Mouse (Mus musculus) midbrain, embryonic 12.5 days (tissue): ENCODE measurements around the gene Atf1. TPM values are rescaled to one million over a fixed set of nuclear protein-coding genes. Genes with fewer than 3 reads are reported as not detected.
"Not testable (repeated sequence)": the region's sequence is repeated elsewhere in the genome, so short reads cannot be mapped to it uniquely, and the experiment has no call there.

Experiments used
- ATAC-seq: fragments of 200-750 bp; cut with Nextera tagmentation; 2 replicates; pipeline ENCODE4 v1.8.0; 2017; ENCODE audit warnings: low read depth, moderate TSS enrichment, moderate library complexity; ENCODE audit not compliant: low FRiP score
- H3K27ac ChIP-seq: fragments of 300-500 bp; sonication (generic); replicated peaks from 2 replicates; pipeline ENCODE4 v1.5.1; 2016; ENCODE audit warnings: mild to moderate bottlenecking
- H3K27me3 ChIP-seq: fragments of 300-500 bp; sonication (generic); 2 replicates; pipeline ENCODE4 v1.6.1; 2016; ENCODE audit warnings: mild to moderate bottlenecking
- H3K36me3 ChIP-seq: fragments of 300-500 bp; sonication (generic); 2 replicates; pipeline ENCODE4 v1.6.1; 2016
- H3K4me1 ChIP-seq: fragments of 300-500 bp; sonication (generic); 2 replicates; pipeline ENCODE4 v1.6.1; 2016
- H3K4me2 ChIP-seq: fragments of 300-500 bp; sonication (generic); replicated peaks from 2 replicates; pipeline ENCODE4 v1.6.1; 2016; ENCODE audit warnings: mild to moderate bottlenecking, moderate library complexity
- H3K4me3 ChIP-seq: fragments of 300-500 bp; sonication (generic); 2 replicates; pipeline ENCODE4 v1.5.1; 2016; ENCODE audit warnings: mild to moderate bottlenecking
- H3K9ac ChIP-seq: fragments of 300-500 bp; sonication (generic); replicated peaks from 2 replicates; pipeline ENCODE4 v1.6.1; 2016; ENCODE audit warnings: mild to moderate bottlenecking, moderate library complexity
- H3K9me3 ChIP-seq: fragments of 300-500 bp; sonication (generic); 2 replicates; pipeline ENCODE4 v1.6.1; 2016; ENCODE audit warnings: mild to moderate bottlenecking
- whole genome bisulfite sequencing: fragments of 180-500 bp; shearing (Covaris S2); methylation state at CpG from one replicate; pipeline ENCODE4 v1.1.7; 2016; 5-methylcytosine and 5-hydroxymethylcytosine counted together
- polyA plus RNA-seq: library from polyadenylated mRNA; unstranded; fragments of >200 nt; fragmentation: Nextera tagmentation; extraction: Ambion mirVana; gene quantifications from 2 replicates; pipeline ENCODE4 v1.2.1, GENCODE M21; 2016

Gene Atf1
- polyA plus RNA-seq, 1 experiment from 2014 or later, result 32.6 TPM

DNA sequence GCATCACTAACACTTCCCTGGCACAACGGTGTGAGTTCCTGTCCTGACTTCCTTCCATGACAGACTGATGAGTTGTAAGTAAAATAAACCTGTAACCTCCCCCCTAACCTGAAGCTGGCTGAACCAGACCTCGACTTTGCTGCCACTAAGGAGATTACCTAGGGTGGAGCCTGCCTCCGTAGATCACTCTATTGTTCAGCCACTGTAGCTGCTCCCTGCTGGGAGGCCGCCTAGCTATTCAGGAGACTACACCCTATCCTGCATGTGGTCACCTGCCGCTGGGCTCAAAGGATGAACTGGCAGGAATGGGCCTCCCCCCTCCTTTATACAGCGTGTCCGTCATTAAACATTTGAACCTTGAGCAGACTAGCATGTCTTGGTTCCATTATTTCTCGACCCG, 42.2 kb downstream of the Atf1 start:
- Histone ChIP-seq H3K27ac (no peak overlapping the region), H3K4me1 (no peaks in the 10 kb centered on the region), H3K27me3 (peaks cover 3% of the 10 kb centered on the region; the same call in 1 of the 2 replicates), H3K4me3 (no peak overlapping the region), H3K4me2 (no peak overlapping the region), H3K9me3 (no peaks in the 10 kb centered on the region), H3K9ac (no peak overlapping the region), H3K36me3 (no peaks in the 10 kb centered on the region)
- 8% methylated on average over 9 of the region's 9 CpGs for WGBS
- ATAC-seq, result no peak

DNA sequence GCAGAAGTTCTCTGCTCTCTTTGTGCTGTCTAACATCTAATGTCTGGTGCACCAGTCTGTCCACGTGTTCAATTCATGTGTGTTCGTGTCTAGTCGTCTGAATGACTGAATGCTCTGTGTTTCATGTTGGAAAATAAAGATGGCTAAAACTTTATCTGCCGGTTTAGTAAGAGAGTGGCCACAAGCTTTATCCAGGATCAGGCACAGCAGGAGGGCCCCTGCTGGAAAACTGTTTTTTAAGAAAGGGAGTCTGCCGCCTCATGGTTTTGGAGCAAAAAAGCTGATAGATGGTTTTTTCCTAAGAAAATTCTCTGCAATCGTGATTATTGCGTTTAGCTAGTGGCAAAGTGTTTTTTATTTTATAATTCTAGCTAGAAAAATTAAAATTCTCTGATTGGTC, 43.0 kb downstream of the Atf1 start:
- H3K9ac ChIP-seq, H3K27me3 ChIP-seq, H3K4me1 ChIP-seq, H3K4me2 ChIP-seq, ATAC-seq, H3K4me3 ChIP-seq, H3K27ac ChIP-seq, H3K36me3 ChIP-seq, H3K9me3 ChIP-seq: not testable (repeated sequence)
- WGBS, result 17% methylated on average over 7 of the region's 7 CpGs

DNA sequence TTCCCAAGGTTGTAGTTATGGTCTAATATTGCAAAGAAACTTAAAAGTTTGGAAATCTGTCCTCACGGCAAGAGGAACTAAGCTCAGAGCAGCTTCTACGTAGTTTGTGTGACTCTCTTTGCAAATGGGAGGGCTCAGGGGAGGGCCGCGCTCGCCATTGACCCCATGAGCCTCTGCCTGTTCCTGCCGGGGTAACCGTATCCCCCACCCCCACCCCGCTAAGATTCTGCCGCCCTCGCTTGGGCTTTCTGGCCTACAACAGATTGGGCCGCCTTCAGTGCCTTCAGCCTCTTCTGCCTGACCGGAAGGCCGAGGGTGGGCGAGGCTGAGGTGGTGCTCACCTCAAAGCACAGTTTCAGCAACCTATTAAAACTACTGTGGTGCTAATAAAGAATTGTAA, 43.8 kb downstream of the Atf1 start:
- H3K9me3 ChIP-seq, result no peaks in the 10 kb centered on the region
- no peak overlapping the region for H3K27ac ChIP-seq
- ATAC-seq, result no peak
- 60% methylated on average over 14 of the region's 14 CpGs for WGBS
- no peaks in the 10 kb centered on the region for H3K36me3 ChIP-seq
- H3K9ac ChIP-seq, result no peak overlapping the region
- H3K4me2 ChIP-seq, result no peak overlapping the region
- no peak overlapping the region for H3K4me3 ChIP-seq
- no peaks in the 10 kb centered on the region for H3K4me1 ChIP-seq
- peaks cover 3% of the 10 kb centered on the region; the same call in 1 of the 2 replicates for H3K27me3 ChIP-seq

DNA sequence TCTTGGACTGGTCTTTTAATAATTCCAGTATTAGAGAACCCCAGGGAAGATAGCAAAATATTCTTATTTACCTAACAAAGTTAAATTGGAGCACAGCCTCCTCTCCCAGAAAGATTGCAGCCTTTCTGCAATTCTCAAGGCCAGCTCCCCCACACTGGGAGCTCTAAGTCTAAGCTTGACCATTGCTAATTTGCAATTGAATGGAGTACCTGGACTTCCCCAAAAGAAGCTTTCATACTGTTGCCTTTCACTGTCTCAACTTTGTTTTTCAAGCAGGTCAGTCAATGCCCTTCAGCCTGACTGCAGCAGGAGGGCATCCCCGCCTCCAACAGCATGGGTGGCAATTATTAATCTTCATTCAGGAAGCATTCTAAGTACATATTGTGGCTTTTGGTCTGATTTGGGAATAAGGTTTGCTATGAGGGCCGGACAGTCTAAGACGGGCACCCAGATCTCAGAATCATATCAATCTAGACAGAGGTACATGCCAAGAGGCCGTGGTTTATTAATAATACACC, 46.2 kb downstream of the Atf1 start:
- H3K9me3 ChIP-seq, H3K4me3 ChIP-seq, H3K4me1 ChIP-seq, H3K27me3 ChIP-seq, H3K36me3 ChIP-seq, H3K4me2 ChIP-seq, H3K27ac ChIP-seq, H3K9ac ChIP-seq, ATAC-seq: not testable (repeated sequence)
- WGBS, result 85% methylated on average over 4 of the region's 4 CpGs

DNA sequence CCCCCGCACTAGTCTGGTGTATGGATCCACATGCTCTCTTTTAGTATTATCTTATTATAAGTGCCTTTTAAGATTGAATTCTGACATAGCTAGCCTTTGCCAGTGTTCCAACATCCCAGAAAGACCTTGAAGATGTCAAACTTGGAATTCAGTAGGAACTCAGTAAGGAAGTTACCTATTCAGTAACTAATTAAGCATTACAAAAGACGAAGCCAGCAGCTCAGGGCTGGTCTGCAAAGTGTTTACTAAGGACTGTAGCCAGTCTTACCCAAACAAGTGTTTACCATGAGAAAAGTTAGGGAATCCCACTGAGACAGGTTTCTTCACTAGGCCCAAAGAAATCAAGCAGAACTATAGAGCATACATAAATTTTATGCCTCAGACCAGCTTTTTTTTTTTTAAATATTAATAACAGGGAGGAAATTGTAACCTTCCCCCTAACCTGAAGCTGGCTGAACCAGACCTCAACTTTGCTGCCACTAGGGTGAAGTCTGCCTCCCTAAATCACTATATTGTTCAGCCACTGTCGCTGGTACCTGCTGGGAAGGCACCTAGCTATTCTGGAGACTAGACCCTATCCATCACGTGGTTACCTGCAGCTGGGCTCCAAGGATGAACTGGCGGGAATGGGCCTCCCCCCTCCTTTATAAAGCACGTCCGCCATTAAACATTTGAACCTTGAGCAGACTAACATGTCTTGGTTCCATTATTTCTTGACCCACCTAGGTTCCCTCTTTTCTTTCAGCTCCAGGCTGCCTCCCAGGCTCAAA, 47.4 kb downstream of the Atf1 start:
- ATAC-seq, result no peak
- Histone ChIP-seq H3K27me3 (peaks cover 3% of the 10 kb centered on the region; the same call in 1 of the 2 replicates), H3K4me1 (no peaks in the 10 kb centered on the region), H3K27ac (no peak overlapping the region), H3K4me3 (no peak overlapping the region), H3K4me2 (no peak overlapping the region), H3K36me3 (no peaks in the 10 kb centered on the region), H3K9ac (no peak overlapping the region), H3K9me3 (no peaks in the 10 kb centered on the region)
- WGBS, result 88% methylated on average over 7 of the region's 7 CpGs

GRCm38 (mm10) chr15:100276403-100276802, 48.8 kb downstream of the Atf1 start:
- ATAC-seq, result no peak
- Histone ChIP-seq H3K27ac (no peak overlapping the region), H3K4me3 (no peak overlapping the region), H3K36me3 (no peaks in the 10 kb centered on the region), H3K9me3 (no peaks in the 10 kb centered on the region), H3K4me1 (no peaks in the 10 kb centered on the region), H3K9ac (no peak overlapping the region), H3K27me3 (0 out of 2 replicates have a peak, but pooled peaks cover 1% of the 10 kb centered on the region), H3K4me2 (no peak overlapping the region)
- 95% methylated on average over 4 of the region's 4 CpGs for whole genome bisulfite sequencing

DNA sequence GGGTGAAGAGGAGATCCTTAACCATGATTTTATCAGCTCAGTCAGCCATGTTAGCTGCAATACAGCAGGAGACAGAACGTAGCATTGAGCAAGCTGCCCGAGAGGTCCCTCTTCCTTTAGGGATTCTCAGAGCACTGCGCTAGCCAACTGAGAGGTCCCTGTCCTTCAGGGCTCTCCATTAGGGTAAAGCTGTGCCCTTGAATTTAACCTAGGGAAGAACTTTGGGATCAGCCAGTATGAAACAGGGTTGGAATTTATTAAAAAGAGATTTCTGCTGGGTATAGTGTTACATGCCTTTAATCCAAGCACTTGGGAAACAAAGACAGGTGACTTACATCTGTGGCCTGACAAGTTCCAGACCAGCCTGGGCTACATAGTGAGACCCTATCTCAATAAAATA, 50.0 kb downstream of the Atf1 start:
- no peak overlapping the region for H3K9ac ChIP-seq
- H3K9me3 ChIP-seq, result no peaks in the 10 kb centered on the region
- no peaks in the 10 kb centered on the region for H3K27me3 ChIP-seq
- no peak overlapping the region for H3K4me3 ChIP-seq
- no peak for ATAC-seq
- H3K36me3 ChIP-seq, result no peaks in the 10 kb centered on the region
- no peak overlapping the region for H3K27ac ChIP-seq
- H3K4me1 ChIP-seq, result no peaks in the 10 kb centered on the region
- WGBS, result 97% methylated on average over 3 of the region's 3 CpGs
- no peak overlapping the region for H3K4me2 ChIP-seq

DNA sequence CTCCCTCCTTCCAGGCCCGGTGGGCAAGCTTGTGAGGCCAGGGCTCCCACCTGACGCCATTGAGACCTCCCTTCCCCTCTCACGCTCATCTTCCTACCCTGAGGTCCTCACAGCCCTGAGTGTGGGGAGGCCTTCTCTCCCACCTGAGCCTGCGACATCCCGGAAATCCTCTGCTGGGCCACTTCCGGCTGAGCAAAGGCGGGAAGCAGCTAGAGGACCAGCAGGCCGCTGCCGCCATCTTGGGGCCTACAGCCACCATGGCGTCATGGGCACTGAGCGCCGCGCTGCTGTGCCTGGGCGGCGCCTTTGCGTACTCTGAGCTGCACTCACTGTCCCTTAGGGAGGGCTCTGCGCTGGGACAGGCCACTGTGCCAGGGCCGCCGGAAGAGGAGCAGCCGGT, 53.0 kb downstream of the Atf1 start, which contains the start of gene Tmprss12:
Gene Tmprss12 (plus strand): TSS at position 212 of the 400 bp plus-strand sequence.
- Histone ChIP-seq H3K4me3 (no peak within 1 kb of the TSS), H3K9ac (no peak within 1 kb of the TSS), H3K9me3 (no peaks in the 10 kb centered on the region), H3K36me3 (no peaks in the 10 kb centered on the region), H3K4me2 (no peak within 1 kb of the TSS), H3K27me3 (no peaks in the 10 kb centered on the region), H3K4me1 (no peaks in the 10 kb centered on the region), H3K27ac (no peak within 1 kb of the TSS)
- no peak for ATAC-seq
- WGBS, result 99% methylated on average over 20 of the region's 20 CpGs

- Histone ChIP-seq H3K9me3 (no peaks in the 10 kb centered on the region), H3K36me3 (no peaks in the 10 kb centered on the region), H3K9ac (no peak overlapping the region), H3K27ac (no peak overlapping the region), H3K4me2 (no peak overlapping the region), H3K27me3 (no peaks in the 10 kb centered on the region), H3K4me3 (no peak overlapping the region), H3K4me1 (no peaks in the 10 kb centered on the region)
- ATAC-seq, result no peak
- 93% methylated on average over 6 of the region's 6 CpGs for WGBS
Measured at GRCm38 (mm10) chr15:100288980-100289379, 61.4 kb downstream of the Atf1 start.

DNA sequence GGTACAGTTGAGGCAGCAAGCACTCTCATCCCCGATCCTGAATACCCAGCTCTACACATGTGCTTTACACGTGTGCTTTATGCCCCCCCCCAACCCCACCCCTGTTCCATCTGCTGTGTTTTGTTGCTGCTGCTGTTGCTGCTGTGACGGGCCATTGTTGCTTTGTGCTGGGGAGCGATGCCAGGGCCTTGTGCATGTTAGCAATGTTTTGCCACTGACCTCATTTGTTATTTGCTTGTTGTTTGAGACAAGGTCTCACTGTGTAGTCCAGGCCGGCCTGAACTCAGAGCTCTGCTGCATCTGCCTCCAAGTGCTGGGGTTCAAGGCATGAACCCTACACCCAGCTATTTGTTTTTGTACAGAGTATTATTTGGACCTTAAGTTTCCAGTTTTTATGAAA, 63.2 kb downstream of the Atf1 start:
- no peak for ATAC-seq
- 78% methylated on average over 5 of the region's 5 CpGs for WGBS
- Histone ChIP-seq H3K27me3 (no peaks in the 10 kb centered on the region), H3K9ac (no peak overlapping the region), H3K36me3 (no peaks in the 10 kb centered on the region), H3K4me3 (no peak overlapping the region), H3K9me3 (no peaks in the 10 kb centered on the region), H3K4me2 (no peak overlapping the region), H3K4me1 (no peaks in the 10 kb centered on the region), H3K27ac (no peak overlapping the region)

DNA sequence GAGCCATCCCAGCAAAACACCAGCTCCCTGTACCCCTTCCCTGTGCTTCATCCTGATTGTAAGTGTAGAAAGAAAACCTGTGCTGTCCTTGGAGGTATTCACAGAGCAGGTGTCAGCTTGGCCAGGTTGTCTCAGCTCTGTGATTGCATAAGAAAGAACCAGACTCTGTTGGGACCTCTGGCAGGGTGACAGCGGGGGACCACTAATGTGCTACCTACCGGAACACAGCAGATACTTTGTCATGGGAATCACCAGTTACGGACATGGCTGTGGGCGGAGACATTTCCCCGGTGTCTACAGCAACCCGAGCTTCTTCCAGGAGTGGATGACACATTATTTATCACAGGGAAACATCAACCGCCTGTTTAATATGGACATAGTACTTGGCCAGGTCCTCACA, 64.7 kb downstream of the Atf1 start:
- Histone ChIP-seq H3K9ac (no peak overlapping the region), H3K4me1 (no peaks in the 10 kb centered on the region), H3K27me3 (no peaks in the 10 kb centered on the region), H3K36me3 (no peaks in the 10 kb centered on the region), H3K4me3 (no peak overlapping the region), H3K9me3 (no peaks in the 10 kb centered on the region), H3K27ac (no peak overlapping the region), H3K4me2 (no peak overlapping the region)
- 82% methylated on average over 7 of the region's 7 CpGs for WGBS
- ATAC-seq, result no peak

- H3K27me3 ChIP-seq, result no peaks in the 10 kb centered on the region
Measured at GRCm38 (mm10) chr15:100297856-100298255, 70.2 kb downstream of the Atf1 start.

More at GRCm38 (mm10) chr15:100297856-100298255, 70.2 kb downstream of the Atf1 start:
- 91% methylated on average over 5 of the region's 5 CpGs for WGBS
- no peak for ATAC-seq
- H3K9me3 ChIP-seq, result no peaks in the 10 kb centered on the region
- H3K4me2 ChIP-seq, result no peak overlapping the region
- H3K36me3 ChIP-seq, result no peaks in the 10 kb centered on the region
- H3K9ac ChIP-seq, result no peak overlapping the region
- H3K4me3 ChIP-seq, result no peak overlapping the region
- H3K27ac ChIP-seq, result no peak overlapping the region
- H3K4me1 ChIP-seq, result no peaks in the 10 kb centered on the region
